Mouse (Mus musculus): ENCODE measurements around the gene Hras.

The Hras gene

DNA sequence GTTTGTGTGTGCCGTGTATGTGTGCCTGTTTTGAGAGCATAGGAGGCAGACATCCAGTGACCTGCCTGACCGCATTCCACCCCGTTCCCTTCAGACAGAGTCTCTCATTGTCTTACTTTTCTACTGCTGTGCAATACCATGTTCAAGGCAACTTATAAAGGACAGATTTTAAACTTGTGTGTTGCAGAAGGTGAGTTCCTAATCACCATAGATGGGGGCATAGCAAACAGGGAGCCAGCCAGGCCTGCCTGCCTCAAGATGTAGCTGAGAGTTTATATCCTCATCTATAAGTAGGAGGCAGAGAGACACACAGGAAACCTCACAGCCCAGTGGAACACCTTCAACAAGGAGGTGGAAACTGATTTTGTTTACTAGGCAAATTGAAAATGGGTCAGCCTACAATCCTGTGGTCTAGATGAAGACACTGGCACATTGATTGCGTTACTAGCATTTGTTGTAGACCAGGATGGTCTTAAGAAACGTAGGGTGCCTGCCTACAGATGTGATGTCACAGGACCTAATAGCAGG is 20.4 kb downstream of the Hras start:
- DNase-seq = no peak

DNA sequence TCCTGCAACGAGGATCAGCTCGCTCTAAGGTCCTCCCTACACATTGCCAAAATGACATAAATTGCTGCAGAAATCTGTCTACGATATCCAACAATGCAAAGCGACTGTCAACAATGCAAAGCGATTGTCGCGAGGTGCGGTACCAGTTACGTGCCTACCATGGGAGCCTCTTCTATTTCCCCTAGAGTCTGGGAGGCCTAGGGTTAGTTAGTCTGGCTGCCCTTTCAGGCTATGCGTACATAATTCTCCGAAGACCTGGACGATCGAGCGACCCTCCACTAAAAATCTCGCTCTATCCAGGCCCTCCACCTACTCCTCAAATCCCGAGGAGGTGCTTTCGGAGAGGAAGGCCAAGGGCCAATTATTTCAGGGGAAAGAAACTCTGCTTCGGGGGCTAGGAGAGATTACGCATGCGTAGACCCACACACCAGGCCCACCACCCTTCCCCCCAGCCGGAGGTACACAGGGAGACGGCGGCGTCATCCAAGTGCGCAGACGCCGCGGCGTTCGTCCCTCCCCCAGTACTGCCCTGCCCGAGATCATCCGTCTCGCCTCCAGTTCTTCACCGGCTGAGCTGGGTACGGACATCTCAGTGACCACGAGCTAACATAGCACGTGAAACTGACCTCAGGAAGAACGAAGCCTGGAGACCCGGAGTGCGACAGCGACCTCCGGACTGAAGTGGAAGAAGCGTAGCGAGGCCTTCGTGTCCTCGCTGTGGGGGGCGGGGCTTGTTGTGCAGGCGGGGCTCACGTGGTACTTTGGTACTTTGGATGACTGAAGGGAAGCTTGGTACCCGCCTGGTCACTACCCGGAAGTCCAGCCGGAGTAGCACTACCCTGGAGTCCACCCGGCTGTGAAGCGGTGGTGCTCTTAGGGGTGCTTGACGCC is 21.4 kb downstream of the Hras start, which contains the start of gene Rnh1:
TSS of gene Rnh1 (minus strand) at position 742 of the 891 bp plus-strand sequence.
- peak; percentile 92 for DNase-seq

DNA sequence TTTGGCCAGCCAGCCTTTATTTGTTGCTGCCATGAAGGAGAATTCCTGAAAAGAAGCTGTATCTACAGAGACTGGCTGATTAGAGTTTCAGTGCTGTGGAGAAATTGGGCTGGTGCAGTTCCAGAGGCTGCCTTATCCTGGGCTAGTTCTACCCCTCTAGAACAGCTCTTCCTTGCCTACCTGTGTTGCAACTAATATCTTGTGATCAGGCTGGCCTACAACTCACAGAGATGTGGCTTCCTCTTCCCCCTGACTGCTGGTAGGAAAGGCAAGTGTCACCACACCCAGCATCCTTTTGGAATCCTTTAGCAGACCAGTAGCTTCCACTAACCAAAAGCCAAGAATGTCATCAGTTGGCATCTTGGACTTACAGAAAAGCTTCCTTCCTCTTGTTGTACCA is 23.9 kb downstream of the Hras start:
- DNase-seq = no peak

DNA sequence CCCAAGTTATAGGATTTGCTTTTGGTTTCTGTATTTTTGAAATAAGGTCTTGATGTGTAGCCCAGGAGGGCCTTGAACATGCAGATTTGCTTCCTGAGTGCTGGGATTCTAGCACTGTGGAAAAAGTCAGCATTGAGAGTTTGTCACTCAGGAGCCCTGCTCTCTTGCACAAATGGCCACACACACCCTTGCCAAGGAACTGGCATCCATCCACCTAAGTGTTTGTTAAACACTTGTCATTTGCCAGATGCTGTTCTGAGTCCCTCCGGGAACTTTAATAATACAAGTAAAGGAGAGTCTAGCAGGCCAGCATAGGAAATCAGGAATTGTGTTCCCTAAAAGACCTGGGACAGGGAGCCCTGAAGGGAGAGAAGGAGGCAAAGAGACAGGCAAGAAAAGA is 24.5 kb downstream of the Hras start:
- no peak for DNase-seq

DNA sequence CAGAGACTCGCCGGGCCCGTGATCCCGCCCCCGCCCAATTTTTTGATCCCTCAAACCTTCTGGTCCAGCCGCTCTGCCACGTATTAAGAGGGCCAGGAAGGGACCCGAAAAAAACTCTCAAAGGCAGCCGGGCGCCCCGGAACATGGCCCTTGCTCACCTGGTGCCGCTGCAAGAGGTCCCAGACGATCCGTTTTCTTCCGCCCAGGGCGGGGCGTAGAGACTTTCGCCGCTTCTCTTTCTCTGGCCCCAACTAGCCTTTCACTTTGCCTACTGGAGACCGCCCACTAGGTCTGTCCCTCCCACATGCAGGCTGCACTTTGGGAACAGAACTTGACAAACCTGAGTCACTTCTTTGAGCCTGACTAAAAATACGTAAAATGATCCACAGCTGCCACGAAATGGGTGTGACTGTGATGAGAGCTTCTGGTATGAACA is 25.3 kb downstream of the Hras start:
- DNase-seq = peak; percentile 54

DNA sequence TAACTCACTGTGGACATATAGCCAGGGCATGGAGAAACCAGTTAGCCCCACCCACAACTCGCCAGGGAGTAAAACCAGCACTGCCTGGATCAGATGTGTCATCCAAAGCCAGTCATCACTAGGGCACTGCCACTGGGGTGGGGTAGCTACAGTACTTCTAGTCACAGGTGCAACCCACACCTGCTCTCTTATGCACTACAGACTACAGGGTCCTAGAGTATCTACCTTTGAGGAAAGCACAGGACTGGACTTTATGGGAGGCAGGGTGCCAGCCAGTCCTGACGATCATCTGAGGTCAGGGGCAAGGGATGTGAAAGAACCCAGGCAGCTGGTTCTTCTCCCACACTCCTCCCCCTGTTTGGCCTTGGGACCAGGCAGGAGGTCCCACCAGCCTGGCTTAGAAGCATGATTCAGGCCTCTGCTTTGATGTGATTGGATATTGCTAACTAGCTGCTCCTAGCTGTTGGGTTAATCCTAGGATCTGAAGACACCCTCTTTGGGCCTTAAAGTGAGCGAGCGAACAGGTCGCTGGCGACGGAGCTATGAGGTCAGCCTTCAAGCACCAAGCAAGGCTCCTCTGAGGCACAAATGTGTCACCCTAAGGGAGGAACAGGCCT is 25.8 kb downstream of the Hras start:
- DNase-seq = no peak

DNA sequence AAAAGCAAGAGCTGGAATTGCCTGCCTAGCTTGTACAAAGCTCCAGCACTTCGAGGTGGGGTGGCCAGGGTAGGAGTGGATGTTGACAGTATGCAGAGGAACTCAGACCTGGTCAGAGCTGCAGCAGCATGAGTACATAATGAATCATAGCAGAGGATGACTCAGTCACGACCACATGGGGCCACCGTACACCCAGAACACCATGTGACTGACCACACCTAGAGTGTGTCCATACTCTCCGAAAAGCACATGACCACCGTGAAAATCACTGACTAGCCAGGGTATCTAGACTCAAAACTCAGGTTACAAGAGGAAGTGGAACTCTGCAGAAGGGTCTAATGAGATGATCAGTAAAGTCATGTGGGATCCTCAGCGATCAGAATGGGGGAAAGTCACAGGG is 29.0 kb downstream of the Hras start:
- DNase-seq = no peak

DNA sequence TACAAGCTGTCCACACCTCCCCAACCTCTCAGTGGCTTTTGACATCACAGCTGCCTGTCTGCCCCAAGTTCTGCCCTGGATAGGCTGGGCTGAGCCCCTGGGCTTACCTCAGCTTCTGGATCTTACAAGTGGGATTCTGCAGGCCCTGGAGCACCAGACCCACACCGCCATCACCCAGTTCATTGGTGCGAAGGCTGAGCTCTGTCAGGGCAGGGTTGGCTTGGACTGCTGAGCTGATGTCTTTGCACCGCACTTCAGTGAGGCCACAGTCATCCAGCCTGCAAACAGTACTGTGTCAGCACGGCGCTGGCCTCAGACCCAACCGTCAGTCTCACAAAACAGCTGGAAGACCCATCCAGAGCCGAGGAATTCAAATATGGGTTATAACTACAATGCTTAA is 29.4 kb downstream of the Hras start:
- DNase-seq = no peak

DNA sequence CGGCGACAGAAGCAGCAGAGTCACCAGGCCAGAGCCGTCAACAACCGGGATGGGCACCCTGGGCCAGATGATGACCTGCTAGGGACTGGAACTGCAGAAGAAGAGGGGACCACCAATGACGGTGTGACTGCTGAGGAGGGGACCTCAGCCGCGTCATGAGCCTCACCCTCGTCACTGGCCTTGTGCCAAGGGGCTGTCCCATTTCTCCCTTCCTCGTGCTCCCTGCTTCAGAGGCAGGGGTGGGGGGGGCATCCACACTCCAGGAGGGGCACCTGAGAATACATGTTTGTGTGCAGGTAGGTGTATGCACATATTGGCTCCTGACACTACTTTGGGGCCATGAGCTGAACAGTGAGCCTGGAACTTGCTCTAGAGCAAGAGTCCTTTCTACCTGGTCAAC is 38.4 kb downstream of the Hras start:
- no peak for DNase-seq

DNA sequence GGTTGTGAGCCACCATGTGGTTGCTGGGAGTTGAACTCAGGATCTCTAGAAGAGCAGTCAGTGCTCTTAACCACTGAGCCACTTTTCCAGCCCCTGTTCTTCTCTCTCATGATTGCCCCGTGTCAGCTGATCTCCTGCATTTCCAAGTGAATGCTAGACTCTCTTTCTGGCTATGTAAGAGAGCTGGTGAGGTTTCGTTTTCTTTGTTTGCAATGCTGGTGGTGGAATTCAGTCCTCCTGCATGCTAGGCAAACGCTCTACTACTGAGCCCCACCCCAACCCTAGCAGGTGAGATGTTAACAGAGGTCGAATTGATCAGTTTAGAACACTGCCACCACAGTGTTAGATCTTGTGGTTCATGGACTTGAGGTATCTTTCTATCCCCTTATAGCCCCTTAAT is 45.2 kb downstream of the Hras start:
- no peak for DNase-seq

DNA sequence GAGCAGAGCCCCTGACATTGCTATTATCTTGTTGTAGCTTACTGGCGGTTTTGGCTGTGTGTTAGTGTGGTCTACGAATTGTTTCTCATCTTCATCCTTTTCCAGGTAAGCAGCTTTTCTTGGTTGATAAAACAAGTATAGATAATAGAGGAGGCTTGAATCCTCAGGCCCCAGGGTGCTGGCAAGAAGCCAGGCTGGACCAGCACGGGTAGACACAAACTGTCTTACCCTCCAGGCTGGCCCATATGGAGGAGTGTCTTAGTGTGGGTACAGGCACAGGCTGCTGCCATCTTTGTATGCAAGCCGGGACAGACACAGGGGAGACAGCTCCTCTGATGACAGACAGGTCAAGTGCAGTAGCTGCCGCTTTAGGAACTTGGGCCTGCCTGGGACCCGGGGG is 46.8 kb downstream of the Hras start:
- DNase-seq = no peak

DNA sequence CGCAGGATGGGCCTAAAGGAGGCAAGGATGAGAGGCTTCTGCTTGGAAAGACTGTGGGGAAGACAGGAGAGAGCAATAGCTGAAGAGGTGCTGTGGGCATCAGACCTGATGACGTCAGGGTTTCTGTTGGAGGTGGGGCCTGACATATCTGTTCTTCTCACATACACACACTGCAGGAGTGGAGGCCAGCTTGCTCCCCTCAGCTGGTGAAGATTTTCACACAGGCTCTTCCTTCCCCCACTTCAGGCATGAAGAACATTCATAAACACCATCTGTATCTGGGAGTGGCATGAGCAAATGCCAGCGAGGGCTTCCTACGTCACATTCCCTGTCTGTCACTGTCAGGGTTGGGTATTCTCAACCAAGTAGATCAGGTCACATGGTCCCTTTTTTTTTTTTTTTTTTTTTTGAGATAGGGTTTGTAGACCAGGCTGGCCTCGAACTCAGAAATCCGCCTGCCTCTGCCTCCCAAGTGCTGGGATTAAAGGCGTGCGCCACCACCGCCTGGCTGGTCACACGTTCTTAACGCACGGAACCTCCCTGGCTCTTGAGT is 47.7 kb downstream of the Hras start:
- no peak for DNase-seq

DNA sequence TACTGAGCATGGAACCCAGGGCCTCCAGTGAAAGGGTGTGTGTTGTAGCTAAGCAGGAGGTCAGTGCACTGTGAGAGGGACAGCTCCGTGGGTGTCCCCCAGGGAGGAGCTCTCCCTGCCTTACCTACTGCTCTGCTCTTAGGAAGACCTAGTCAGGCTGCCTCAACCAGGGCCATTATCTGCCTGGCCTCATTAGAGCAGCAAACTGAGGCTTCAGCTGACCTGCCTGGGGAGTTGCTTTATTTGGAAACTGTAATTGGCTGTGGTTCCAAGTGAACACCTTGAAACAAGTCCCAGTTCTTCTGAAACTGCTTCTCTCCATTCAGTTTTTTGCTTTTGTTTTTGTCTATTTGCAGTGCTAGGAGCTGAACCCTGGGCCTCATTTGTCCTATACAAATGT is 48.4 kb downstream of the Hras start:
- DNase-seq = no peak

DNA sequence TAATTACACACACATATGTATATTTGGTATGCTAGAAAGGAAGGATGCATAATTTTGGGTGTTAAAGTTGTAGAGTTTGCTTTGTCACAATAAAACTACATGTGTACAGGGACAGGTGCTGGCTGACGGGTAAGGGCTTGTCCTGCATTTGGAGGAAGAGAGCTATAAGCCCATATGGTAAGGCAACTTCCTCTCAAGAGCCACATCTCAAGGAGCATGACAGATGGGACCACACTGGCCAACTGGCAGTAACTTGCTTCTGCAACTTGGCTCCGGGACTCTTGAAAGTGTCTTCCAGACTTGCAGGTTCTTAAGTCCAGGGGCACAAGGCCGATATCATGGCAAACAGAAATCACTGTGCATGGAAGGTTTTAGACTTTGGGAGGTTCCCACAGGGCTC is 49.2 kb downstream of the Hras start:
- no peak for DNase-seq

DNA sequence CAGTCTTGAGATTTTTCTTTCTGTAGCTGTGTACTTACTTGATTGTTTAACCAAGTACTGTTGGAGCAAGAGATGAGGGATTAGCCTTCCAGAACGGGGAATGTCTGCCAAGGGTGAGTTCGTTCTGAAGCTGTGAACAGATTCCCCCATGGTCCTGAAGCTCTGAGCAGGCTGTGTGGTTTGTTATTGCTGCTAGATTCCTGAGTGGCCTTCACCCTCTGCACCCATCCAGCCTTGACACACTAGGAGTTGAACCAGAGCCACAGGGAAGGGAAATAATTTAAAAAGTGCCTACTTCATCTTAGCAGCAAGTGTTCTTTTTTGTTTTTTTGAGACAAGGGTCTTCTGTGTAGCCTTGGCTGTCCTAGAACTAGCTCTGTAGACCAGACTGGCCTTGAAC is 49.9 kb downstream of the Hras start:
- DNase-seq = no peak

DNA sequence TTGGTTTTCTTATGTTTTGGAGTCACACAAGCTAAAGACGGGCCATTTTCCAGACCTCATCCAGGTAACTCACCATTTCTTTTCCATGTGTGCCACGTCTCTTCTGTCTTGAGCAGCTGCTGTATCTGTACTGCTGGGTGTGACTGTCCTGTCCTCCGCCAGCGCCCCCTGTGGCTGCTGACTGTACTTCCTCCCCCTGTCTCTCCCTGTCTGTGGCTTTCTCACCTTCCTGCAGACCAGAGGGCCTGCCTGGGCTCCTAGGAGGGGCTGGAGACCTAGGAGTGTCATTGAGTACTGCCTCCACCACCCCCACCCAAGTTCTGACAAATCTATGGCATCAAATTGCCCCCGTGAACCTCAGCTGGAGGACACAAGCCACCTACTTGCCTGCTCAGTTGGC is 50.7 kb downstream of the Hras start:
- DNase-seq = peak; percentile 64

DNA sequence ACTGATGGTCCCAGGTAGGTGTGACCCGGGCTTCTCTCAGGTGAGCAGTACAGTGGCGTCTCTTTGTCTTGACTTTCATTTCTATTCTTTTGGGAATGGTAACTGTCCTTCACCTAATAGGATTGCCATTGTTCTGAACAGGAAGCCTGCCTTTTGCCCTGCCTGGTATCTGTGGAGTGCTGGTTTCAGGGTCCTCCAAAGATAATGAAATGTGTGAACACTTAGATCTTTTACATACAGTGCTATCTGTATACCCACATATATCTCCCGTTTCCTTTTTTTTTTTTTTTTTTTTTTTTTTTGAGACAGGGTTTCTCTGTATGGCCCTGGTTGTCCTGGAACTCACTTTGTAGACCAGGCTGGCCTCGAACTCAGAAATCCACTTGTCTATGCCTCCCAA is 52.5 kb downstream of the Hras start:
- no peak for DNase-seq

Data from thymus, postnatal 25 days (tissue).